Mouse (Mus musculus) liver, embryonic 11.5 days (tissue): ENCODE measurements around the gene Tufm. TPM values are rescaled to one million over a fixed set of nuclear protein-coding genes. Genes with fewer than 3 reads are reported as not detected.

Source experiments
- ATAC-seq: fragments of 200-750 bp; cut with Nextera tagmentation; replicated peaks from 2 replicates; pipeline ENCODE4 v1.8.0; 2017; ENCODE audit warnings: moderate number of reproducible peaks, mild to moderate bottlenecking, moderate TSS enrichment, moderate library complexity; ENCODE audit not compliant: low FRiP score
- DNase-seq: peaks from one replicate; pipeline ENCODE4 v3.0.0-alpha.2; 2017; ENCODE audit warnings: low spot score
- H3K27ac ChIP-seq: fragments of 300-500 bp; sonication (generic); 2 replicates; pipeline ENCODE4 v1.5.1; 2014; ENCODE audit warnings: mild to moderate bottlenecking, low read depth, low read length, control low read depth
- H3K27me3 ChIP-seq: fragments of 300-500 bp; sonication (generic); replicated peaks from 2 replicates; pipeline ENCODE4 v1.6.1; 2014; ENCODE audit warnings: low read length, mixed read lengths; ENCODE audit not compliant: control insufficient read depth, insufficient read depth
- H3K36me3 ChIP-seq: fragments of 300-500 bp; sonication (generic); 2 replicates; pipeline ENCODE4 v1.6.1; 2014; ENCODE audit warnings: mild to moderate bottlenecking, low read length, moderate library complexity, mixed read lengths; ENCODE audit not compliant: control insufficient read depth, insufficient read depth
- H3K4me1 ChIP-seq: fragments of 300-500 bp; sonication (generic); replicated peaks from 2 replicates; pipeline ENCODE4 v1.6.1; 2014; ENCODE audit warnings: low read length, mixed read lengths; ENCODE audit not compliant: control insufficient read depth, insufficient read depth
- H3K4me2 ChIP-seq: fragments of 300-500 bp; sonication (generic); 2 replicates; pipeline ENCODE4 v1.6.1; 2014; ENCODE audit warnings: mild to moderate bottlenecking, control low read depth, moderate library complexity
- H3K4me3 ChIP-seq: fragments of 300-500 bp; sonication (generic); 2 replicates; pipeline ENCODE4 v1.5.1; 2014; ENCODE audit warnings: low read depth, low read length, control low read depth
- H3K9ac ChIP-seq: fragments of 300-500 bp; sonication (generic); 2 replicates; pipeline ENCODE4 v1.6.1; 2014; ENCODE audit warnings: low read depth, low read length, control low read depth
- H3K9me3 ChIP-seq: fragments of 300-500 bp; sonication (generic); 2 replicates; pipeline ENCODE4 v1.6.1; 2016; ENCODE audit warnings: low read length, inconsistent platforms, mixed read lengths; ENCODE audit not compliant: control insufficient read depth
- WGBS: fragments of 180-500 bp; shearing (Covaris S2); extraction: QIAGEN DNeasy Blood & Tissue Kit; methylation state at CpG from one replicate; pipeline ENCODE4 v1.1.7; 2014; 5-methylcytosine and 5-hydroxymethylcytosine counted together
- polyA plus RNA-seq: library from polyadenylated mRNA; unstranded; fragments of >200 nt; fragmentation: Nextera tagmentation; extraction: Ambion mirVana; gene quantifications from 2 replicates; pipeline ENCODE4 v1.2.1, GENCODE M21; 2014

Tufm gene
- polyA plus RNA-seq, 1 experiment from 2014 or later = 193 TPM

DNA sequence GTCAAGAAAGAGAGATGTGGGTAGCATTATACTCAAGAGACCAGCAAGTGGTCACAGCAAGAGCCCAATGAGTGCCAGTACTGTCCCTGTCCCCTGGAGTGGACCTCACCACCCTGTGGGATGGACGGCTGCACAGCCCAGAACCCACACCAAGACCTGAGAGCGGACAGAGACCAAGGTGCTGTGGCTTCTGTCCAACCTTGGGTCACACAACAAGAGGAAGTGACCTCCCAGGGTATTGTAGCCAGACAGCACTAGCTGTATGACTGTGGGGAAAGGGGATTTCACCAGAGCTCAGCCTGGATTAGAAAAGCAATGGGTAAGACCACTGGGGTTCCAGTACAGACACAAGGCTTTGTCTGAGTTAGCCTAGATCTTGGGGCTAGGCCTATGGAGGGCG, 34.9 kb upstream of the Tufm start:
- DNase-seq (no peak), ATAC-seq (no peak)
- no peaks in the 10 kb centered on the region; the same call in 1 of the 2 replicates for H3K4me1 ChIP-seq
- H3K27ac ChIP-seq = no peak overlapping the region
- H3K4me3 ChIP-seq = no peak overlapping the region
- no peak overlapping the region for H3K9ac ChIP-seq
- 79% methylated on average over 3 of the region's 3 CpGs for WGBS
- H3K27me3 ChIP-seq = no peaks in the 10 kb centered on the region
- H3K4me2 ChIP-seq = no peak overlapping the region
- H3K9me3 ChIP-seq = no peaks in the 10 kb centered on the region
- H3K36me3 ChIP-seq = no peaks in the 10 kb centered on the region

DNA sequence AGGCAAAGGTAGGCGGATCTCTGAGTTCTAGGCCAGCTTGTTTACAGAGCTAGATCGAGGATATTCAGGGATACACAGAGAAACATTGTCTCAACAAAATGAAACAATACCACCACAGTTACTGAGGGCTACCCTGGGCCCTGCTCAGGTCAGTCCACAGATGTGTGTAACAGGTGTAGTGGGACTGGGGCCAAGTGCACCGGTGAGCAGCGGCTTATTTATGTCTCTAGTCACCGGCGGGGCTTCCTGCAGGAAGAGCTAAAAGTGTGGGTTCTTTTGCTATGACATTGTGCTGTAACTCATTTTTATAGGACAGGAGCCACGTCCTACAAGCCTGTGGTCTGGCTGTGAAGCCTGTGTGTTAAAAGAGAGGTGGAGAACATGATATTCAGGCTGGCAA, 33.3 kb upstream of the Tufm start:
- H3K27ac ChIP-seq = no peak overlapping the region
- ATAC-seq (no peak), DNase-seq (no peak)
- no peaks in the 10 kb centered on the region for H3K9me3 ChIP-seq
- H3K9ac ChIP-seq = no peak overlapping the region
- H3K4me3 ChIP-seq = no peak overlapping the region
- H3K27me3 ChIP-seq = no peaks in the 10 kb centered on the region
- H3K4me2 ChIP-seq = no peak overlapping the region
- 77% methylated on average over 7 of the region's 7 CpGs for WGBS
- H3K36me3 ChIP-seq = no peaks in the 10 kb centered on the region
- H3K4me1 ChIP-seq = no peaks in the 10 kb centered on the region; the same call in 1 of the 2 replicates

DNA sequence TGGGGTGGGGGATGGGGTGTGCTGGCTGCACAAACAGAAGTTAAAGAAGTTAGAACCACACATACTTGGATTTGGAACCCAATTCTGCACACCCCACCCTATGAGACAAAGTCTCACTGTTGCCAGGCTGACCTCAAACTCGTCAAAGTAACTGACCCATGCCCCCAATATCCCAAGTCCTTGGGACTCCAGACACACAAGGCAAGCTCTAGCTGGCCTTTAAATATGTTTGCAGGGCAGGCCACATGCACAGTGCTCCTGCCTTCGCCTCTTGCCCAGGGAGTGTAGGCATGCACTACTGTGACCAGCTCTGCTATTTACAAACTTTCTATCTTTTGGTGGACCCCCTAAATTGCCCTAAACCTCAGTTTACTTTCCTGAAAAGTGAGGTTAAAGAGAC, 31.9 kb upstream of the Tufm start:
- H3K4me1 ChIP-seq = no peaks in the 10 kb centered on the region; the same call in 1 of the 2 replicates
- H3K9me3 ChIP-seq = no peaks in the 10 kb centered on the region
- H3K27ac ChIP-seq = no peak overlapping the region
- no peak overlapping the region for H3K4me2 ChIP-seq
- no peak overlapping the region for H3K4me3 ChIP-seq
- 64% methylated on average over 2 of the region's 2 CpGs for WGBS
- H3K36me3 ChIP-seq = no peaks in the 10 kb centered on the region
- ATAC-seq (no peak), DNase-seq (no peak)
- H3K9ac ChIP-seq = no peak overlapping the region
- no peaks in the 10 kb centered on the region for H3K27me3 ChIP-seq

GRCm38 (mm10) chr7:126456382-126457266, 30.5 kb upstream of the Tufm start:
- no peak overlapping the region for H3K4me3 ChIP-seq
- ATAC-seq (no peak), DNase-seq (no peak)
- no peaks in the 10 kb centered on the region for H3K36me3 ChIP-seq
- H3K4me2 ChIP-seq = no peak overlapping the region
- no peaks in the 10 kb centered on the region for H3K9me3 ChIP-seq
- H3K27me3 ChIP-seq = no peaks in the 10 kb centered on the region
- WGBS = 69% methylated on average over 17 of the region's 17 CpGs
- no peak overlapping the region for H3K27ac ChIP-seq
- H3K9ac ChIP-seq = no peak overlapping the region
- H3K4me1 ChIP-seq = no peaks in the 10 kb centered on the region; the same call in 1 of the 2 replicates

- no peak for DNase-seq
- H3K27me3 ChIP-seq = no peaks in the 10 kb centered on the region
- no peak overlapping the region for H3K4me2 ChIP-seq
- H3K9ac ChIP-seq = no peak overlapping the region
- no peak overlapping the region for H3K4me3 ChIP-seq
- H3K9me3 ChIP-seq = no peaks in the 10 kb centered on the region
- WGBS = 77% methylated on average over 5 of the region's 5 CpGs
- no peaks in the 10 kb centered on the region; the same call in 1 of the 2 replicates for H3K4me1 ChIP-seq
- no peak overlapping the region for H3K27ac ChIP-seq
- H3K36me3 ChIP-seq = no peaks in the 10 kb centered on the region
- no peak for ATAC-seq
Observed at GRCm38 (mm10) chr7:126458225-126458624, 28.9 kb upstream of the Tufm start.

DNA sequence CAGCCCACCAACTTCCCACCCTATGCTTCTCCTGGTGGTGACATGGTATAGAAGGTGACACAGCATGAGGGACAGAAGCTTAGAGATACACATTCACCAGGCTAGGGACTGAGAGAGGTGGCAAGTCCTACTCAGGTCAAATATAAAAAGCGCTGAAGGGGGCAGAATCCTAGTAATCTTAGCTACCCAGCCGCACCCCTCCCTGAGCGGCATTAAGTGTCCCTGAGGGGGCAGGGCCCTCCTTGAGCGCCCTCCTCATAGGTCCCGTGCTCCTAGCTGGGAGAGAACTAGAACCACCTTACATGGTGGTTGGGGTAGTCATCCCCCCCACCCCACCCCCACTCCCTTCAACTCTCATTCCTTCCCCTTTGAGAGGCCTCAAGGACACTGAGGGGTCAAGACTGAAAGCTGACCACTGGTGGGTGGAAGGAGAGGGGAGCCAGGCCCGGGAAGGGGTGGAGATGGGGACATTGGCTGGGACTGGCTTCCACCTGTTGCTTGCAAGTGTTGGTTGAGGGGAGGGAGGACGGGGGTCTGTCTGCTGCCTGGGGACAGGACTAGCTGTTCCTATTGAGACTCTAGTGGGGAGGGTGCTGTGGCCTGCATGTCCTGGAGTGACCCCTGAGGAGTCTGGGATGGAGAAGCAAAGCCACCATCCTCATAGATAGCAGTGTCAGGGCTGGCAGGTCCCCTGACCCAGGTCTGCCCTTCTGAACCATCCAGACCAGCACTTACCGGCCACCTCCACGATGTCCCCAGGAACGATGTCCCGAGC, 28.1 kb upstream of the Tufm start:
- WGBS = 76% methylated on average over 11 of the region's 11 CpGs
- H3K4me1 ChIP-seq = peaks cover 2% of the 10 kb centered on the region
- H3K27ac ChIP-seq = no peak overlapping the region
- H3K4me2 ChIP-seq = no peak overlapping the region
- no peaks in the 10 kb centered on the region for H3K36me3 ChIP-seq
- H3K27me3 ChIP-seq = no peaks in the 10 kb centered on the region
- DNase-seq = no peak
- no peaks in the 10 kb centered on the region for H3K9me3 ChIP-seq
- no peak overlapping the region for H3K4me3 ChIP-seq
- no peak overlapping the region for H3K9ac ChIP-seq
- ATAC-seq = no peak

- DNase-seq (no peak), ATAC-seq (no peak)
- H3K4me1 ChIP-seq = peaks cover 13% of the 10 kb centered on the region
- H3K27ac ChIP-seq = no peak overlapping the region
- no peaks in the 10 kb centered on the region for H3K27me3 ChIP-seq
- H3K4me3 ChIP-seq = no peak overlapping the region
- H3K4me2 ChIP-seq = no peak overlapping the region
- H3K9me3 ChIP-seq = no peaks in the 10 kb centered on the region
- H3K36me3 ChIP-seq = no peaks in the 10 kb centered on the region
- WGBS = 45% methylated on average over 10 of the region's 10 CpGs
- no peak overlapping the region for H3K9ac ChIP-seq
Observed at GRCm38 (mm10) chr7:126460623-126461399, 26.4 kb upstream of the Tufm start.

DNA sequence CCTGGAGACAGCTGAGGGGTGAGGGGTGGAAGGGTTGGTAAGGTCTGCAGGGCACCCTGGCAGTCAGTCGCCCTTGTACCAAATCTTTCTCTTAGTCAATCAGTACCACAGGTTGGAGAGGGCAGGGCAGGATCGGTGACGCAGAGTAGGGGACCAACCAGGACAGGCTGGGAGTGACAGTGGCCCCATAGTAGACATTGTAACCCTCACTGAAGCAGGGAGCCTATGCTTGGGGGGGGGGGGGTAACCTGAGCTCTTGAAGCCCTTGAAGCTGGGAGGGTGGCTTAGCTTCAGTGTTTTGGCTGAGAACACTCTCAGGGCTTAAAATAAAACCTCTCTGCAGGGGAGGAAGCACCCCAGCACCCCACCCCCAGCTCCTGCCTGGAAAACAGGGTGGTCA, 25.5 kb upstream of the Tufm start:
- Histone ChIP-seq H3K4me2 (no peak overlapping the region), H3K9me3 (no peaks in the 10 kb centered on the region), H3K9ac (no peak overlapping the region), H3K27me3 (no peaks in the 10 kb centered on the region), H3K36me3 (no peaks in the 10 kb centered on the region), H3K4me3 (no peak overlapping the region), H3K27ac (no peak overlapping the region; the same call in 1 of the 2 replicates), H3K4me1 (peaks cover 13% of the 10 kb centered on the region)
- WGBS = 72% methylated on average over 3 of the region's 3 CpGs
- ATAC-seq (no peak), DNase-seq (no peak)
